Mouse (Mus musculus): ENCODE results near the gene Rnf7. TPM values are rescaled to one million over a fixed set of nuclear protein-coding genes. Genes with fewer than 3 reads are reported as not detected.

Rnf7 gene
- polyA plus RNA-seq, 1 experiment from 2014 or later: 233 TPM

DNA sequence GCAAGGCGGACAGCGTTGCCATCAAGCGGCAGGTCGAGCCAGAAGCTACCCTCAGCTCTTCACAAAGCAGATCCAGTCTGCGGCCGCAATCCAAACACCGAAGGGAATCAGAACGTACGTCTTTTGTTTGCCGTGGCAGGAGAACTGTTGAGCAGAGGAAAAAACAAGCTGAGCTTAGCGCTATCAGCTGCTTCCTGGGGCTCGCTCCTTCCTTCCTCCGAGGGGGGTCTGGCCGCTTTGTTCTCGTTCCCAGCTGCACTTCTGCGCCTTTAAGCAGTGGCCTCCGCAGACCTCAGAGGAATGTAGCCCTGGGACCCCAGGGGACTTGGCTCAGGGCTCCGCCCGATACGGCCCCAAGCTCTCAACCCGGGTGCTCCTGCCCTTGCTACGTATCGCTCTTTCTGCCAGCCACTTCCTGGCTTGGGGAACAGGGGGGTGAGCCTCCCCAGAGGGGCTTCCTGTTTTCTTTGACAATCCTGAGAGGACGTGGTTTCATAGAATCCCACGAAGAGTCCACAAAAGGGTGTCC is 40.6 kb downstream of the Rnf7 start:
- WGBS: under 1% methylated on average over 25 of the region's 25 CpGs
- ATAC-seq (ENCODE audit: insufficient number of reproducible peaks, insufficient read depth, low FRiP score, low TSS enrichment, low read depth): peak; percentile 73

DNA sequence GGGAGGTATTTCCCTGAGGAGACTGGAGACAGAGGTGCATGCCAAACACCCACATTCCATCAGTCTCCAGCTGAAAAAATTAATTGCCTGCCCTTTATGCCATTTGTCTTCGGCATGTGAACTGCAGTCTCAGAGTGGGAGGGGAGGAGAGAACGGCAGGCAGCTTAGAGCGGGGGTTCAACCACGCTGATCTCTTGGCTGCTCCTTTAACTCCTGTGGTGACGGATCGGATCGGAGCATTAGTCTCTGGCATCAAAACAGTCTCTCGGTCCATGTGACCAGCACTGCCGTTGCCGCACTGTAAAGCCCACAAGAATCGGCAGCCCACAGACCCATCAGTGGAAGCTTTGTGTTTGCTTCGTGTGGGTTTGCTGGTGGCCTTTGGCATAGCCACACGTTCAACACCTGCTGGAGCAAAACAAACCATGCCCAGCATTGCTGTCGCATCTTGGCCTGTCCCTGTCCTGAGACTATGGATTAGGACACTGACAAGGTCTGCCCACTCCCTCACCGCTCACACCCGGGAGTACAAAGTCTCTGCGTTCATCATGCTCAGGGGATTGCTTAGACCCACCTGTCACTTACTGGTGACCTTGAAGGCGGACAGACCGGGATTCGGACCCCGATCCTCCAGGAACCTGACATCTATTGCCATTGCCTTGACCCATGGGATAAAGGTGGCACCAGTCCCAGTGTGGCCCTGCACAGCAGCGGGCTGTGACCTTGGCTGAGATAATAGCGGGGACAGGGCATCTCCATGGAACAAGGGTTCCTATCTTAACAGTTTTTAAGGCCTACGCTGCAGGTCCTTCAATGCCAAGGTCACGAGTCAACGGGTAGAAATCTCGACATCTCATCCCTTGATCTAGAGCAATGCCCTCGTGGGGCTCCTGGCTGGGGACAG is 41.3 kb downstream of the Rnf7 start:
- no peaks in the 10 kb centered on the region for H3K36me3 ChIP-seq
- WGBS: 11% methylated on average over 28 of the region's 28 CpGs
- H3K9ac ChIP-seq: peak overlapping the region; percentile 79
- peak overlapping the region; percentile 84 for H3K4me2 ChIP-seq
- peaks cover 41% of the 10 kb centered on the region for H3K4me1 ChIP-seq
- 0 out of 2 replicates have a peak, but pooled peaks cover 2% of the 10 kb centered on the region for H3K27me3 ChIP-seq
- H3K9me3 ChIP-seq: no peaks in the 10 kb centered on the region
- peak overlapping the region; percentile 49 for H3K4me3 ChIP-seq
- no peak for ATAC-seq (ENCODE audit: insufficient number of reproducible peaks, insufficient read depth, low FRiP score, low TSS enrichment, low read depth)
- peak overlapping the region; percentile 80 for H3K27ac ChIP-seq

More for the DNA sequence above, 40.6 kb downstream of the Rnf7 start:
- peak overlapping the region; percentile 79 for H3K9ac ChIP-seq
- H3K4me1 ChIP-seq: peaks cover 41% of the 10 kb centered on the region
- no peaks in the 10 kb centered on the region for H3K36me3 ChIP-seq
- H3K9me3 ChIP-seq: no peaks in the 10 kb centered on the region
- H3K27me3 ChIP-seq: 0 out of 2 replicates have a peak, but pooled peaks cover 2% of the 10 kb centered on the region
- peak overlapping the region; percentile 49 for H3K4me3 ChIP-seq
- peak overlapping the region; percentile 80 for H3K27ac ChIP-seq
- peak overlapping the region; percentile 84 for H3K4me2 ChIP-seq

DNA sequence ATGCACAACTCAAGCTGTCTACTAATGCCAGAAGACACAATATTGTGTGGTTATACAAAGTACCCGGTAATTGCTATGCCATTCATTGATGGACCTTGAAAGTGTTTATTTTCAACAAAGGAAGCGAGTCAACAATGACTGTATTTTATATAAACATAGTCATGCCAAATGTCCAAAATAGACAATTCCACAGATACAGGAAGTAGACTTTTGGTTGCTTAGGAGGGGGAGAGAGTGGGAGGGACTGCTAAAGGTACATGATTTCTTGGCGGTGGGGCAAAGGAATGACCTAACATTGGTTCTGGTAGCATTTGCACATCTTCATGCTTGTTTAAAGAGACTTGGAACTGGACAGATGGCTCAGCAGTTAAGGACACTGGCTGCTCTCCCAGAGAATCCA is 45.9 kb downstream of the Rnf7 start:
- no peak for ATAC-seq (ENCODE audit: insufficient number of reproducible peaks, insufficient read depth, low FRiP score, low TSS enrichment, low read depth)
- WGBS: 91% methylated on average over 3 of the region's 3 CpGs

DNA sequence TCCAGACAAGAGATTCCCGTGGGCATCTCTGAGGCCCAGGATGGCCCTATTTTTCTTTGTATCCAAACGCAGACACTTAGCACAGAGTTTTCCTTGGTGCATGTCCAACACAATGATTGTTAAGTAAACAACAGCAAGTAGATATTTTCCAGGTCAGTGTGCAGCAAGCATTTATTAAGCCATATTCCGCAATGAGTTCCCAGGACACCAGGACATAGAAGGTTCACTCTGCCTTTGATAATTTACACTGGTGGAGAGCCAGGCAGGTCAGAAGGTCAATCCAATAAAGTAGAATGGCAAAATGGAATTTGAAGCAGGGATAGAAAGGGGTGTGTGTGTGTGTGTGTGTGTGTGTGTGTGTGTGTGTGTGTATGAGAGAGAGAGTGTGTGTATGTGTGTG is 47.4 kb downstream of the Rnf7 start:
- WGBS: 75% methylated on average over 3 of the region's 3 CpGs
- Histone ChIP-seq H3K4me1 (peaks cover 20% of the 10 kb centered on the region), H3K4me3 (no peak overlapping the region)

More for the DNA sequence above, 45.9 kb downstream of the Rnf7 start:
- Histone ChIP-seq H3K4me3 (no peak overlapping the region), H3K9me3 (no peaks in the 10 kb centered on the region), H3K4me2 (no peak overlapping the region), H3K27ac (no peak overlapping the region), H3K36me3 (no peaks in the 10 kb centered on the region), H3K4me1 (peaks cover 33% of the 10 kb centered on the region), H3K27me3 (no peaks in the 10 kb centered on the region), H3K9ac (no peak overlapping the region)

DNA sequence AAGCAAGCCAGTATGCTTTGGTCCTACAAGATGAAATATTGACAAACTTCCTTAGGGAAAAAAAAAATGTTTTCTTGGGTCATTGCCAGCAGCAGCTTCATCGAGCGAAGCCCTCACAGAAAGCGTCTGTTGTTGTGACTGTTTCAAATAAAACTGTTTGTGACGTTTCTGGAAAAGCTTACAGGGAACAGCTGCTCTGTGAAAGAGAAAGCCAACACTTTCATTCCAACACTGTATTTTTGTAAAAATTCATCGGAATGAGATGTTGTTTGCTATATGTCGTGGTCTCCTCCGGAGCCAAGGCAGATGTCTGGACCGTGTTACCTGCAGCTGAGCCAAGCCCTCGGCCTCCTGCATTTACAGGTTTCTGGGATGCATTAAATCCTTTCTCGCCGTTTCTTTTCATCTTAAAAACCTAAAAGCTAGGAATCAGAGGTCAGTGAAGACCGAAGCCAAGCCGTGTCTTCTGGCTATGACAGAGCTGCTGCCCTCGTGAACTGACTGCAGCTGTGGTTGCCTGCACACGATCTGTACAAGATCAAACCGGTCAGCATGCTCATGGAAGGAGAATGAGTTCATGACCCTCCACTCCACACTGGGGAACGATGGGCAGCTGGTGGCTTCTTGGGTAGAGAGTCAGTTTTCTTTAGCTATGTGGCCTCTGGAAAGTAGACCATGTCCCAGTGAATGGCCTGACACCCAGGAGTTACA is 50.0 kb downstream of the Rnf7 start:
- ATAC-seq (ENCODE audit: insufficient number of reproducible peaks, insufficient read depth, low FRiP score, low TSS enrichment, low read depth): no peak

More for the DNA sequence above, 47.4 kb downstream of the Rnf7 start:
- H3K4me2 ChIP-seq: no peak overlapping the region
- no peak for ATAC-seq (ENCODE audit: insufficient number of reproducible peaks, insufficient read depth, low FRiP score, low TSS enrichment, low read depth)
- H3K9me3 ChIP-seq: no peaks in the 10 kb centered on the region
- H3K9ac ChIP-seq: no peak overlapping the region
- H3K27ac ChIP-seq: no peak overlapping the region
- no peaks in the 10 kb centered on the region for H3K27me3 ChIP-seq
- no peaks in the 10 kb centered on the region for H3K36me3 ChIP-seq

DNA sequence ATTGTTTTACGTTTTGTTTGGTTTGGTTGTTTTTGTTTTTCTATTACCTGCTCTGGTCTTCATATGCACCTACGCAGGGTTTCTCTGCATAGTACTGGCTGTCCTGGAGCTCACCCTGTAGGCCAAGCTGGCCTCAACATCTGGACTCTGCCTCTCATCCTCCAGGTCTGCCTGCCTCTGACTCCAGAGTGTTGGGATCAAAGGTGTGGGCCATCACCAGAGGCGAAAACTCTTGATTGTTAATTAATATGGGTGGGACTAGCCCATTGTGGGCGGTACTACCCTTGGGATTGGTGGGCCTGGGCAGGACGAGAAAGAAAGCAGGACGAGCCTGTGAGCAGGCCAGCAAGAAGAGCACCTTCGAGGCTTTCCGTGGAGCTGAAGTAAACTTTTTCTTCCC is 54.4 kb downstream of the Rnf7 start:
- 40% methylated on average over 8 of the region's 8 CpGs for WGBS
- H3K27ac ChIP-seq: no peak overlapping the region

More for the DNA sequence above, 50.0 kb downstream of the Rnf7 start:
- no peak overlapping the region for H3K4me3 ChIP-seq
- 46% methylated on average over 17 of the region's 17 CpGs for WGBS
- peak overlapping the region; percentile 72 for H3K27ac ChIP-seq
- no peaks in the 10 kb centered on the region for H3K9me3 ChIP-seq
- H3K4me1 ChIP-seq: peaks cover 10% of the 10 kb centered on the region
- no peaks in the 10 kb centered on the region for H3K36me3 ChIP-seq
- H3K9ac ChIP-seq: no peak overlapping the region
- H3K27me3 ChIP-seq: no peaks in the 10 kb centered on the region
- peak overlapping the region; percentile 3; the same call in 1 of the 2 replicates for H3K4me2 ChIP-seq

More for the DNA sequence above, 54.4 kb downstream of the Rnf7 start:
- no peak overlapping the region for H3K4me3 ChIP-seq
- H3K27me3 ChIP-seq: no peaks in the 10 kb centered on the region
- H3K9ac ChIP-seq: no peak overlapping the region
- peaks cover 7% of the 10 kb centered on the region; the same call in 1 of the 2 replicates for H3K4me1 ChIP-seq
- no peaks in the 10 kb centered on the region for H3K36me3 ChIP-seq
- no peak overlapping the region for H3K4me2 ChIP-seq
- no peak for ATAC-seq (ENCODE audit: insufficient number of reproducible peaks, insufficient read depth, low FRiP score, low TSS enrichment, low read depth)
- no peaks in the 10 kb centered on the region for H3K9me3 ChIP-seq

Other genes with a start within 250 kb of the Rnf7 start
- gene Atp1b3, start 114.2 kb downstream of the Rnf7 start, polyA plus RNA-seq (2015; fragmentation: Nextera tagmentation; extraction: Ambion mirVana): 135 and 138 TPM in 2 replicates
- gene Gm28729, start 46.6 kb upstream of the Rnf7 start, polyA plus RNA-seq (2015; fragmentation: Nextera tagmentation; extraction: Ambion mirVana): not detected in 2 replicates
- gene Rasa2, start 152.9 kb upstream of the Rnf7 start, polyA plus RNA-seq (2015; fragmentation: Nextera tagmentation; extraction: Ambion mirVana): 21.5 and 23.4 TPM in 2 replicates